Mouse (Mus musculus): ENCODE results near the gene Igsf21. TPM values are rescaled to one million over a fixed set of nuclear protein-coding genes. Genes with fewer than 3 reads are reported as not detected.
A peak's percentile ranks its signal among the peaks of the same experiment; 100 is the strongest.

The Igsf21 gene
- polyA plus RNA-seq, 1 experiment from 2014 or later = 1.2 TPM

- no peaks in the 10 kb centered on the region for H3K9me3 ChIP-seq (replicated peaks)
- H3K27me3 ChIP-seq = peaks cover 28% of the 10 kb centered on the region
- 4% methylated on average over 13 of the region's 13 CpGs for WGBS
- H3K4me2 ChIP-seq (replicated peaks) = peak overlapping the region; percentile 22; the same call in 1 of the 2 replicates
- H3K27ac ChIP-seq (replicated peaks) = no peak overlapping the region
- no peak overlapping the region for H3K4me3 ChIP-seq (replicated peaks)
- H3K4me1 ChIP-seq = peaks cover 25% of the 10 kb centered on the region
- ATAC-seq (ENCODE audit: insufficient number of reproducible peaks, low FRiP score, low TSS enrichment, low read depth) = no peak
- H3K36me3 ChIP-seq = no peaks in the 10 kb centered on the region
- H3K9ac ChIP-seq = no peak overlapping the region
Observed at GRCm38 (mm10) chr4:140037784-140038387, 208.7 kb downstream of the Igsf21 start.

- H3K9ac ChIP-seq = no peak overlapping the region
- no peaks in the 10 kb centered on the region for H3K9me3 ChIP-seq (replicated peaks)
- no peak for ATAC-seq (ENCODE audit: insufficient number of reproducible peaks, low FRiP score, low TSS enrichment, low read depth)
- H3K27ac ChIP-seq (replicated peaks) = no peak overlapping the region
- H3K4me2 ChIP-seq (replicated peaks) = no peak overlapping the region
- H3K36me3 ChIP-seq = no peaks in the 10 kb centered on the region
- H3K27me3 ChIP-seq = peaks cover 28% of the 10 kb centered on the region
- 62% methylated on average over 15 of the region's 15 CpGs for WGBS
- no peak overlapping the region for H3K4me3 ChIP-seq (replicated peaks)
- H3K4me1 ChIP-seq = peaks cover 31% of the 10 kb centered on the region
Observed at GRCm38 (mm10) chr4:140035232-140035631, 211.4 kb downstream of the Igsf21 start.

- H3K27me3 ChIP-seq = peaks cover 14% of the 10 kb centered on the region; the same call in 1 of the 2 replicates
- no peak overlapping the region for H3K9ac ChIP-seq
- H3K4me3 ChIP-seq (replicated peaks) = no peak overlapping the region
- no peaks in the 10 kb centered on the region for H3K9me3 ChIP-seq (replicated peaks)
- H3K4me2 ChIP-seq (replicated peaks) = no peak overlapping the region
- no peak for ATAC-seq (ENCODE audit: insufficient number of reproducible peaks, low FRiP score, low TSS enrichment, low read depth)
- 37% methylated on average over 7 of the region's 7 CpGs for WGBS
- no peak overlapping the region for H3K27ac ChIP-seq (replicated peaks)
- peaks cover 24% of the 10 kb centered on the region for H3K4me1 ChIP-seq
- no peaks in the 10 kb centered on the region for H3K36me3 ChIP-seq
Observed at GRCm38 (mm10) chr4:140033394-140033793, 213.2 kb downstream of the Igsf21 start.

- no peak overlapping the region for H3K4me2 ChIP-seq (replicated peaks)
- peaks cover 13% of the 10 kb centered on the region for H3K4me1 ChIP-seq
- H3K9ac ChIP-seq = no peak overlapping the region
- H3K27ac ChIP-seq (replicated peaks) = no peak overlapping the region
- no peaks in the 10 kb centered on the region for H3K36me3 ChIP-seq
- H3K4me3 ChIP-seq (replicated peaks) = no peak overlapping the region
- peaks cover 9% of the 10 kb centered on the region; the same call in 1 of the 2 replicates for H3K27me3 ChIP-seq
- WGBS = 33% methylated on average over 5 of the region's 6 CpGs
- H3K9me3 ChIP-seq (replicated peaks) = no peaks in the 10 kb centered on the region
- ATAC-seq (ENCODE audit: insufficient number of reproducible peaks, low FRiP score, low TSS enrichment, low read depth) = peak; percentile 39; the same call in 1 of the 2 replicates
Observed at GRCm38 (mm10) chr4:140030415-140030814, 216.2 kb downstream of the Igsf21 start.

GRCm38 (mm10) chr4:140030040-140030386, 216.6 kb downstream of the Igsf21 start:
- no peak overlapping the region for H3K27ac ChIP-seq (replicated peaks)

GRCm38 (mm10) chr4:140029324-140030039, 217.1 kb downstream of the Igsf21 start:
- Histone ChIP-seq H3K4me1 (peaks cover 13% of the 10 kb centered on the region), H3K27me3 (peaks cover 5% of the 10 kb centered on the region; the same call in 1 of the 2 replicates), H3K9me3 (replicated peaks) (no peaks in the 10 kb centered on the region), H3K27ac (replicated peaks) (no peak overlapping the region), H3K9ac (no peak overlapping the region), H3K4me2 (replicated peaks) (no peak overlapping the region), H3K36me3 (no peaks in the 10 kb centered on the region), H3K4me3 (replicated peaks) (no peak overlapping the region)
- WGBS = 41% methylated on average over 9 of the region's 9 CpGs
- no peak for ATAC-seq (ENCODE audit: insufficient number of reproducible peaks, low FRiP score, low TSS enrichment, low read depth)

More at GRCm38 (mm10) chr4:140030040-140030386, 216.6 kb downstream of the Igsf21 start:
- H3K4me1 ChIP-seq = peaks cover 13% of the 10 kb centered on the region
- no peaks in the 10 kb centered on the region for H3K9me3 ChIP-seq (replicated peaks)
- H3K9ac ChIP-seq = no peak overlapping the region
- WGBS = 24% methylated on average over 5 of the region's 5 CpGs
- no peak overlapping the region for H3K4me3 ChIP-seq (replicated peaks)
- no peak overlapping the region for H3K4me2 ChIP-seq (replicated peaks)
- no peaks in the 10 kb centered on the region for H3K36me3 ChIP-seq
- no peak for ATAC-seq (ENCODE audit: insufficient number of reproducible peaks, low FRiP score, low TSS enrichment, low read depth)
- H3K27me3 ChIP-seq = peaks cover 9% of the 10 kb centered on the region; the same call in 1 of the 2 replicates

- no peak for ATAC-seq (ENCODE audit: insufficient number of reproducible peaks, low FRiP score, low TSS enrichment, low read depth)
- Histone ChIP-seq H3K9me3 (replicated peaks) (no peaks in the 10 kb centered on the region), H3K4me1 (no peaks in the 10 kb centered on the region), H3K4me2 (replicated peaks) (no peak overlapping the region), H3K9ac (no peak overlapping the region), H3K36me3 (no peaks in the 10 kb centered on the region), H3K27ac (replicated peaks) (no peak overlapping the region), H3K4me3 (replicated peaks) (no peak overlapping the region), H3K27me3 (0 out of 2 replicates have a peak, but pooled peaks cover 3% of the 10 kb centered on the region)
- WGBS = 68% methylated on average over 6 of the region's 6 CpGs
Observed at GRCm38 (mm10) chr4:140023833-140024232, 222.8 kb downstream of the Igsf21 start.

- Histone ChIP-seq H3K4me1 (0 out of 2 replicates have a peak, but pooled peaks cover 4% of the 10 kb centered on the region), H3K9me3 (replicated peaks) (no peaks in the 10 kb centered on the region), H3K36me3 (no peaks in the 10 kb centered on the region), H3K4me3 (replicated peaks) (no peak overlapping the region), H3K27me3 (peaks cover 13% of the 10 kb centered on the region; the same call in 1 of the 2 replicates), H3K9ac (no peak overlapping the region), H3K27ac (replicated peaks) (no peak overlapping the region), H3K4me2 (replicated peaks) (no peak overlapping the region)
- no peak for ATAC-seq (ENCODE audit: insufficient number of reproducible peaks, low FRiP score, low TSS enrichment, low read depth)
- 24% methylated on average over 7 of the region's 7 CpGs for WGBS
Observed at GRCm38 (mm10) chr4:140015916-140016315, 230.7 kb downstream of the Igsf21 start.

- H3K4me2 ChIP-seq (replicated peaks) = no peak overlapping the region
- peaks cover 19% of the 10 kb centered on the region; the same call in 1 of the 2 replicates for H3K27me3 ChIP-seq
- 0 out of 2 replicates have a peak, but pooled peaks cover 2% of the 10 kb centered on the region for H3K4me1 ChIP-seq
- 60% methylated on average over 11 of the region's 11 CpGs for WGBS
- no peak overlapping the region for H3K4me3 ChIP-seq (replicated peaks)
- H3K36me3 ChIP-seq = no peaks in the 10 kb centered on the region
- ATAC-seq (ENCODE audit: insufficient number of reproducible peaks, low FRiP score, low TSS enrichment, low read depth) = no peak
- no peaks in the 10 kb centered on the region for H3K9me3 ChIP-seq (replicated peaks)
- no peak overlapping the region for H3K27ac ChIP-seq (replicated peaks)
- H3K9ac ChIP-seq = no peak overlapping the region
Observed at GRCm38 (mm10) chr4:140010728-140011470, 235.7 kb downstream of the Igsf21 start.

GRCm38 (mm10) chr4:140004932-140005331, 241.7 kb downstream of the Igsf21 start:
- no peaks in the 10 kb centered on the region for H3K9me3 ChIP-seq (replicated peaks)
- ATAC-seq (ENCODE audit: insufficient number of reproducible peaks, low FRiP score, low TSS enrichment, low read depth) = no peak
- peaks cover 38% of the 10 kb centered on the region for H3K27me3 ChIP-seq
- H3K36me3 ChIP-seq = no peaks in the 10 kb centered on the region
- H3K4me2 ChIP-seq (replicated peaks) = peak overlapping the region; percentile 43
- H3K9ac ChIP-seq = no peak overlapping the region
- H3K4me3 ChIP-seq (replicated peaks) = peak overlapping the region; percentile 16; the same call in 1 of the 2 replicates
- H3K4me1 ChIP-seq = peaks cover 12% of the 10 kb centered on the region; the same call in 1 of the 2 replicates
- WGBS = 15% methylated on average over 5 of the region's 5 CpGs
- H3K27ac ChIP-seq (replicated peaks) = no peak overlapping the region

GRCm38 (mm10) chr4:140004170-140004569, 242.4 kb downstream of the Igsf21 start:
- H3K36me3 ChIP-seq = no peaks in the 10 kb centered on the region
- H3K4me2 ChIP-seq (replicated peaks) = peak overlapping the region; percentile 43
- no peak overlapping the region for H3K27ac ChIP-seq (replicated peaks)
- H3K9ac ChIP-seq = no peak overlapping the region
- H3K27me3 ChIP-seq = peaks cover 38% of the 10 kb centered on the region
- peaks cover 12% of the 10 kb centered on the region; the same call in 1 of the 2 replicates for H3K4me1 ChIP-seq
- H3K9me3 ChIP-seq (replicated peaks) = no peaks in the 10 kb centered on the region
- ATAC-seq (ENCODE audit: insufficient number of reproducible peaks, low FRiP score, low TSS enrichment, low read depth) = peak; percentile 45
- peak overlapping the region; percentile 16; the same call in 1 of the 2 replicates for H3K4me3 ChIP-seq (replicated peaks)
- WGBS = 16% methylated on average over 12 of the region's 12 CpGs

All from embryonic facial prominence, embryonic 15.5 days (tissue).